Mouse (Mus musculus) kidney, postnatal 36 days (tissue): ENCODE results near the gene Kdelc1.

Experiments used
- DNase-seq, 2 experiments: peaks; one replicate each; pipeline ENCODE4 v3.0.0; 2021 to 2022; ENCODE audit warnings: mixed read lengths in 2 of 2

The Kdelc1 gene

DNA sequence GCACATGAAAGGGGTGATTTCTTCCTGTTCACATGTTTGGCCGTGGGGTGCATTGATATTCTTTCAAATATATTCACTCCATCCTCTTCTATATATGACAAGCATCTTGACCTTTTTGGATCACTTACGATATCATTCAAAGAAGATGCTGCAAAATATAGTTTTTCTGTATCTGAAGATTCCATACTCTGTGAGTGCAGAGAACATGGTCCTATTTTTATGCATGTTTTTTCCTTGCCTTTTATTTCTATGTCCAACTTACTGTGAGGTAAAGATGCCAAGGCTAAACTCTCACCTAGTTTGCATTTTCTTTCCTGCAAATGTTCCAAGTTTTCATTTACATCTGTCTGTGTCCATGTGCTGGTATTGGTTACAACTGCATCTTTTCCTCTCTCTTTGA is 56.8 kb downstream of the Kdelc1 start, which contains the start of gene Gm8251:
TSS of gene Gm8251 (minus strand) at position 101 of the 400 bp plus-strand sequence.
- no peak for DNase-seq

DNA sequence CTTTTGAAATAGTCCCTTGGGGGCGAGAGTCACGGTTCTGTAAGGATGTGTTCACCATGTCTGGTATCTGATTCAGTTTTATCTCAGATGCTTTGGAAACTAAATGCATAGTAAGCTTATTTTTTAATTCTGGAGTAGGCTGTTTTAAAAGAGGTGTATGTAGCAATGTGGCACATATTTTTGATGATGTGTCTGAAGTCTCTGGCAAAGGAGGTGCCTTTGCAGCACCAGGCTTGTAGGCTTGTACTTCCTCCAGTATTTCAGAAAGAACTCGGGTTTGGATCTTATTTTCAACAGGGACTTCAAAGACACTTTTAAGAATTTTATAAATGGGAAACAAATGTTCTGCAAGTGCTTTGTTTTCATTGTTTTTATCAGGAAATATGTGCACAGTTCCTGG is 60.8 kb downstream of the Kdelc1 start:
- DNase-seq: no peak
